Mouse (Mus musculus) kidney, adult 2 months (tissue): ENCODE measurements around the gene Pelp1.

Experiments used
- CTCF ChIP-seq: fragments of 200-500 bp; conservative IDR thresholded peaks from 2 replicates; pipeline ENCODE4 v1.5.1; 2011; ENCODE audit warnings: low read depth, mild to moderate bottlenecking, control low read depth, low read length, moderate library complexity, mixed read lengths; ENCODE audit not compliant: insufficient read depth, insufficient read length
- POLR2A ChIP-seq: fragments of 200-500 bp; IDR thresholded peaks from one replicate; pipeline ENCODE4 v1.6.1; 2011; ENCODE audit warnings: low read depth, low read length, control low read depth

DNA sequence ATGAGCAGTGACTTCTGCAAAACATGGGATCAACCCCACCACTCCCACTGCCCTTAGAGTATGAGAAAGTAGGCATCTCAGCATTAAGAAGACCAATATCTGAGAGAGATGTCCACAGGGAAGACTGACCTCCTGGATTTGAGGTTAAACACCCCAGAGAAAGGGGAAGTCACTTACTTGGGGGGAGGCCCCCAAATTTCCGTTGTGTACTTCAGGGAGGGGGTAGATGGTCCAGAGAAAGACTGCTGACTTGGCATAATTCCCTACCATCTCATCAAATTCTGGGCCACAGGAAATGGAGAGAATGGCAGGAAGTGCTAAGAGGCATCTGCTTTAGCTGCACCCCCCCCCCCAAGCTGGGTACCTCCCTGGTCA, 23.7 kb upstream of the Pelp1 start:
- no peak for TF ChIP-seq CTCF
- TF ChIP-seq POLR2A: no peak
